Mouse (Mus musculus) limb, embryonic 12.5 days (tissue): Measurements from ENCODE around the gene Ctf1. TPM values are rescaled to one million over a fixed set of nuclear protein-coding genes. Genes with fewer than 3 reads are reported as not detected.
"Not testable (repeated sequence)": the region's sequence is repeated elsewhere in the genome, so short reads cannot be mapped to it uniquely, and the experiment has no call there.

Experiments used
- ATAC-seq: fragments of 200-750 bp; cut with Nextera tagmentation; 2 replicates; pipeline ENCODE4 v1.8.0; 2017; ENCODE audit warnings: low read depth, moderate TSS enrichment; ENCODE audit not compliant: insufficient number of reproducible peaks, insufficient read depth, low FRiP score, low TSS enrichment
- H3K27ac ChIP-seq: fragments of 300-500 bp; sonication (generic); 2 replicates; pipeline ENCODE4 v1.5.1; 2016; ENCODE audit warnings: mild to moderate bottlenecking, moderate library complexity
- H3K27me3 ChIP-seq: fragments of 300-500 bp; sonication (generic); 2 replicates; pipeline ENCODE4 v1.6.1; 2016; ENCODE audit warnings: mild to moderate bottlenecking, moderate library complexity
- H3K36me3 ChIP-seq: fragments of 300-500 bp; sonication (generic); 2 replicates; pipeline ENCODE4 v1.6.1; 2016; ENCODE audit warnings: mild to moderate bottlenecking, moderate library complexity
- H3K4me1 ChIP-seq: fragments of 300-500 bp; sonication (generic); replicated peaks from 2 replicates; pipeline ENCODE4 v1.6.1; 2016
- H3K4me2 ChIP-seq: fragments of 300-500 bp; sonication (generic); 2 replicates; pipeline ENCODE4 v1.6.1; 2016; ENCODE audit warnings: mild to moderate bottlenecking, moderate library complexity
- H3K4me3 ChIP-seq: fragments of 300-500 bp; sonication (generic); replicated peaks from 2 replicates; pipeline ENCODE4 v1.5.1; 2016; ENCODE audit warnings: mild to moderate bottlenecking
- H3K9ac ChIP-seq: fragments of 300-500 bp; sonication (generic); replicated peaks from 2 replicates; pipeline ENCODE4 v1.6.1; 2016; ENCODE audit warnings: mild to moderate bottlenecking, moderate library complexity
- H3K9me3 ChIP-seq: fragments of 300-500 bp; sonication (generic); 2 replicates; pipeline ENCODE4 v1.6.1; 2016; ENCODE audit warnings: mild to moderate bottlenecking, moderate library complexity
- WGBS: fragments of 180-500 bp; shearing (Covaris S2); methylation state at CpG from one replicate; pipeline ENCODE4 v1.1.7; 2016; 5-methylcytosine and 5-hydroxymethylcytosine counted together
- polyA plus RNA-seq: library from polyadenylated mRNA; unstranded; fragments of >200 nt; fragmentation: Nextera tagmentation; extraction: Ambion mirVana; gene quantifications from 2 replicates; pipeline ENCODE4 v1.2.1, GENCODE M21; 2016

Gene Ctf1
- polyA plus RNA-seq, 1 experiment from 2014 or later: 29.3 TPM

DNA sequence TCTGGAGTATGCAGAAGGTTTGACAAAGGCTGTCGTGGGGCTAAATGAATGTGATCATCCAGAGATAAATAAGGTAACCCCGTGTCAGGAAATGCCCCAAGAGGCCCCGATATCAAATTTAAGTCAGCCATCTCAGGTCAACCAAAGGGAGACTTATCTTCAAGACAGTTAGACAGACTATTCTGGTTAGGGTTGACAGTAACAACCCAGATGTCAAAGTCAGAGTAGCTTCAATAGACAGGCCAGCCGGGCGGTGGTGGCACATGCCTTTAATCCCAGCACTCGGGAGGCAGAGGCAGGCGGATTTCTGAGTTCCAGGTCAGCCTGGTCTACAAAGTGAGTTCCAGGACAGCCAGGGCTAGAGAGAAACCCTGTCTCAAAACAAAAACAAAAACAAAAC is 18.8 kb upstream of the Ctf1 start:
- peaks cover 10% of the 10 kb centered on the region for H3K4me1 ChIP-seq
- not testable (repeated sequence) for H3K4me3 ChIP-seq, H3K4me2 ChIP-seq, ATAC-seq, H3K9me3 ChIP-seq, H3K9ac ChIP-seq, H3K27ac ChIP-seq, H3K27me3 ChIP-seq
- WGBS: 92% methylated on average over 7 of the region's 7 CpGs
- peaks cover 24% of the 10 kb centered on the region for H3K36me3 ChIP-seq

DNA sequence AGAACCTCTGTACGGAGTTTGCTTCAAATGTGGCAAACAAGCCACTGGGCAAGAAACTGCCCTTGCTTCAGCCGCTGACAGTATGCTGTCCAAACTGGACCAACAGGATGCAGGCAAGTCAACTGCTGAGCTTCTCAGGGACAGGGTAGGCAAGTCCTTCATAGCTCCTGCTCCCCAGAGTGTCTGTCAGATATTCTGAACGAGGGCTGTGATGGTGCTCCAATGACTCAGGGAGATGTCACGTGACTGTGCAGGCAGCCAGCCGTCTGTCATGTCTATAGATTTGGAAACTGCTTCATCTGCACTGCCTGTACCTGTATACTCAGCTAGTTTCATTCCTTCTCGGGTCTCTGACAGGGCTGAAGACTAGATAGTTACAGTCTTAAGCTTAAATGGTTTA is 13.6 kb upstream of the Ctf1 start:
- H3K9me3 ChIP-seq: no peaks in the 10 kb centered on the region

DNA sequence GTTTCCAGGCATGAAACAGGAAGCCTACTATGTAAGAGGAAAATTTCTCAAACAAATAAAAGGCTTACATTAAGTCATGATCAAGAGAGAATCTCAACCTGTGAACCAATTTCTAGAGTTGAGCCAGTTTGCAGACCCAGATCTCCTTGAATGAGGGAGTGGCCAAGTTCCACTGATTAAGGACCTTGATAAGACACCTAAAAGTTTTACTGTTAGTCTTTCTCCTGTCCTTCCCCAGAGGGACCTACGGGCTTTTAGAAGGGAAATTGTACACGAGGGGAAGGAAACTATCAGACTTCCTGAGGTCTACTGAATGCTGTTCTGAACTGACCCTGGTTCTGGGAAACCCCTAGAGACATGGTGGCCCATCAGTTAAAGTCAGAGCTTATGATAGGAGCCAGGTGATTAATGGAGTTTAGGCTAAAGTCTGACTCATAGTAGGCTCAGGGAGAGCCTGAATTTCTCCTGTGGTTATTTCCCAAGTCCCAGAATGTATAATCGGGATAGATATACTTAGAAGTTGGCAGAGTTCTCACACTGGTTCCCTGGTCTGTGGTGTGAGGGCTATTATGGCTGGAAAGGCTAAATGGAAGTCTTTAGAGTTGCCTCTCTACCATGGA is 11.7 kb upstream of the Ctf1 start:
- no peak for ATAC-seq
- Histone ChIP-seq H3K27me3 (no peaks in the 10 kb centered on the region), H3K36me3 (peaks cover 74% of the 10 kb centered on the region), H3K27ac (no peak overlapping the region), H3K4me3 (no peak overlapping the region), H3K4me1 (no peaks in the 10 kb centered on the region), H3K9ac (no peak overlapping the region), H3K4me2 (no peak overlapping the region), H3K9me3 (no peaks in the 10 kb centered on the region)
- WGBS: 90% methylated on average over 3 of the region's 3 CpGs

More for the DNA sequence above, 13.6 kb upstream of the Ctf1 start:
- Histone ChIP-seq H3K4me1 (no peaks in the 10 kb centered on the region), H3K36me3 (peaks cover 65% of the 10 kb centered on the region), H3K4me2 (no peak overlapping the region), H3K4me3 (no peak overlapping the region), H3K9ac (no peak overlapping the region), H3K27ac (no peak overlapping the region), H3K27me3 (no peaks in the 10 kb centered on the region)
- WGBS: 75% methylated on average over 6 of the region's 6 CpGs
- no peak for ATAC-seq

GRCm38 (mm10) chr7:127703561-127704178 is 8.9 kb upstream of the Ctf1 start:
- Histone ChIP-seq H3K27me3 (no peaks in the 10 kb centered on the region), H3K27ac (no peak overlapping the region), H3K4me3 (no peak overlapping the region), H3K9me3 (no peaks in the 10 kb centered on the region), H3K4me2 (no peak overlapping the region), H3K4me1 (peaks cover 18% of the 10 kb centered on the region), H3K36me3 (peaks cover 77% of the 10 kb centered on the region), H3K9ac (no peak overlapping the region)
- no peak for ATAC-seq
- 93% methylated on average over 8 of the region's 8 CpGs for WGBS

DNA sequence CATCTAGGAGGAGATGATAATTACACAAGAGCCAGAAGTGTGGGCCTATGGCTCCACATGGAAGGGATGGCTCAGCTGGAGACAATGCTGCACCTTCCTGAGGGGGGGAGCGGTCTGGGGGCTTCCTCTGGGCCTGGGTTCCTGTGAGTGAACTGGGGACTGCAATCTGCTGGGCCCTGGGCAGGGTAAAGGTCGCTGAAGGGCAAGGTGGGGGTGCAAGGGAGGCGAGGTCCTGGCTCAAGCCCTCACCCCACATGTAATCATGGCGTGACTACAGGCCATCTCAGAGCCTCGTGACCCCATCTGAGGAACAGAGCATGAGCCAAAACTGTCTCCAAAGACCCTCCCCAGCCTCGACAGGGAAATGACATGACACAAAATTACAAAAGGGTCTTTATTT is 7.9 kb upstream of the Ctf1 start:
- H3K36me3 ChIP-seq: peaks cover 70% of the 10 kb centered on the region
- H3K4me2 ChIP-seq: no peak overlapping the region
- no peak overlapping the region for H3K4me3 ChIP-seq
- 90% methylated on average over 6 of the region's 6 CpGs for WGBS
- no peaks in the 10 kb centered on the region for H3K27me3 ChIP-seq
- H3K9me3 ChIP-seq: no peaks in the 10 kb centered on the region
- H3K9ac ChIP-seq: no peak overlapping the region
- ATAC-seq: no peak
- no peak overlapping the region for H3K27ac ChIP-seq
- H3K4me1 ChIP-seq: peaks cover 25% of the 10 kb centered on the region

GRCm38 (mm10) chr7:127705706-127706105 is 6.8 kb upstream of the Ctf1 start:
- Histone ChIP-seq H3K4me1 (peaks cover 26% of the 10 kb centered on the region), H3K4me2 (no peak overlapping the region), H3K27me3 (no peaks in the 10 kb centered on the region), H3K36me3 (peaks cover 59% of the 10 kb centered on the region), H3K9ac (no peak overlapping the region; the same call in 1 of the 2 replicates), H3K27ac (no peak overlapping the region), H3K9me3 (no peaks in the 10 kb centered on the region), H3K4me3 (no peak overlapping the region)
- WGBS: 75% methylated on average over 4 of the region's 4 CpGs
- no peak for ATAC-seq

GRCm38 (mm10) chr7:127707045-127707956 is 5.2 kb upstream of the Ctf1 start:
- peak overlapping the region; percentile 86 for H3K4me2 ChIP-seq
- peaks cover 44% of the 10 kb centered on the region for H3K36me3 ChIP-seq
- H3K27ac ChIP-seq: peak overlapping the region; percentile 99
- no peaks in the 10 kb centered on the region for H3K27me3 ChIP-seq
- H3K9ac ChIP-seq: peak overlapping the region; percentile 90
- H3K9me3 ChIP-seq: no peaks in the 10 kb centered on the region
- peak overlapping the region; percentile 79 for H3K4me3 ChIP-seq
- ATAC-seq: no peak
- WGBS: 13% methylated on average over 22 of the region's 22 CpGs
- H3K4me1 ChIP-seq: peaks cover 41% of the 10 kb centered on the region

GRCm38 (mm10) chr7:127707957-127708206 is 4.7 kb upstream of the Ctf1 start:
- H3K36me3 ChIP-seq: peaks cover 38% of the 10 kb centered on the region
- no peaks in the 10 kb centered on the region for H3K9me3 ChIP-seq
- H3K9ac ChIP-seq: peak overlapping the region; percentile 90
- H3K4me1 ChIP-seq: peaks cover 42% of the 10 kb centered on the region
- peak overlapping the region; percentile 99 for H3K27ac ChIP-seq
- peak overlapping the region; percentile 79 for H3K4me3 ChIP-seq
- 1% methylated on average over 5 of the region's 5 CpGs for WGBS
- ATAC-seq: no peak
- H3K4me2 ChIP-seq: peak overlapping the region; percentile 86
- H3K27me3 ChIP-seq: no peaks in the 10 kb centered on the region

- WGBS: under 1% methylated on average over 83 of the region's 90 CpGs
- peaks cover 45% of the 10 kb centered on the region for H3K4me1 ChIP-seq
- peak within 1 kb of the TSS; percentile 90 for H3K9ac ChIP-seq
- H3K4me3 ChIP-seq: peak within 1 kb of the TSS; percentile 79
- peak within 1 kb of the TSS; percentile 86 for H3K4me2 ChIP-seq
- no peaks in the 10 kb centered on the region for H3K27me3 ChIP-seq
- H3K27ac ChIP-seq: peak within 1 kb of the TSS; percentile 99
- ATAC-seq: peak; percentile 69
- H3K36me3 ChIP-seq: peaks cover 33% of the 10 kb centered on the region
- H3K9me3 ChIP-seq: no peaks in the 10 kb centered on the region
Measured at GRCm38 (mm10) chr7:127708207-127709078, 4.1 kb upstream of the Ctf1 start, which contains the start of gene Bcl7c. Gene Bcl7c (minus strand): TSS chr7:127708933.

DNA sequence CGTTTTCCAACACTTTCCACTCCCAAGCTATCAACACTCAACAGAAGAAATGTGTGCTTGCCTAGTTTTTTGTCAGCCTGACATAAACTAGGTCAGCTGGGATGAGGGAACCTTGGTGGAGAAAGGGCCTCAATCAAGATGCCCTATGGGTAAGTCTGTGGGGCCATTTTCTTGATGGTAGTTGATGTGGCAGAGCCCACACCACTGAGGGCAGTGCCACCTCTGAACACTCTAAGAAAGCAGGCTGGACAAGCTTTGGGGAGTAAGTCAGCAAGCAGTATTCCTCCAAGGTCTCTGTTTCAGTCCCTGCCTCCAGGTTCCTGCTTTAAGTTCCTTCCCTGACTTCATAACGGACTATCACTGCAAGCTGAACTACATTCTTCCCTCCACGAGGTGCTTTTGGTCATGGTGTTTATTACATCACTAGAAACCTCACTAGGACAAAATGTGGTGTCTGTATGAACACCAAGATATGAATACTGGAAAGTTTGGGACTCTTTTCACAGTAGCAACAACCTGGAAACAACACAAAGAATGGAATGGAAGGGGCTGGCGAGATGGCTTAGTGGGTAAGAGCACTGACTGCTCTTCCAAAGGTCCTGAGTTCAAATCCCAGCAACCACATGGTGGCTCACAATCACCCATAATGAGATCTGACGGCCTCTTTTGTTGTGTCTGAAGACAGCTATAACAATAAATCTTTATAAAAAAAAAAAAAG is 3.1 kb upstream of the Ctf1 start:
- peaks cover 23% of the 10 kb centered on the region for H3K36me3 ChIP-seq
- H3K4me3 ChIP-seq: peak overlapping the region; percentile 79
- H3K9me3 ChIP-seq: no peaks in the 10 kb centered on the region
- peak overlapping the region; percentile 86 for H3K4me2 ChIP-seq
- peaks cover 53% of the 10 kb centered on the region for H3K4me1 ChIP-seq
- peak overlapping the region; percentile 90; the same call in 1 of the 2 replicates for H3K9ac ChIP-seq
- H3K27ac ChIP-seq: peak overlapping the region; percentile 99
- 81% methylated on average over 5 of the region's 5 CpGs for WGBS
- ATAC-seq: no peak
- no peaks in the 10 kb centered on the region for H3K27me3 ChIP-seq
